Mouse (Mus musculus): Measurements from ENCODE around the gene Irf2.

Gene Irf2

GRCm38 (mm10) chr8:46844371-46844973, 104.9 kb downstream of the Irf2 start:
- DNase-seq (ENCODE audit: low spot score) = no peak

- no peak for DNase-seq (ENCODE audit: low spot score)
Observed at GRCm38 (mm10) chr8:46844974-46845774, 105.6 kb downstream of the Irf2 start.

- no peak for DNase-seq (ENCODE audit: low spot score)
Observed at GRCm38 (mm10) chr8:46845891-46846290, 106.4 kb downstream of the Irf2 start.

GRCm38 (mm10) chr8:46846893-46847292, 107.4 kb downstream of the Irf2 start:
- DNase-seq (ENCODE audit: low spot score) = no peak

GRCm38 (mm10) chr8:46848011-46848641, 108.6 kb downstream of the Irf2 start:
- no peak for DNase-seq (ENCODE audit: low spot score)

GRCm38 (mm10) chr8:46848931-46849330, 109.4 kb downstream of the Irf2 start:
- no peak for DNase-seq (ENCODE audit: low spot score)

GRCm38 (mm10) chr8:46849458-46849857, 109.9 kb downstream of the Irf2 start:
- no peak for DNase-seq (ENCODE audit: low spot score)

- DNase-seq (ENCODE audit: low spot score) = no peak
Observed at GRCm38 (mm10) chr8:46850258-46850897, 110.8 kb downstream of the Irf2 start.

GRCm38 (mm10) chr8:46851560-46851959, 112.0 kb downstream of the Irf2 start:
- no peak for DNase-seq (ENCODE audit: low spot score)

GRCm38 (mm10) chr8:46852377-46852776, 112.8 kb downstream of the Irf2 start:
- DNase-seq (ENCODE audit: low spot score) = no peak

- DNase-seq (ENCODE audit: low spot score) = no peak
Observed at GRCm38 (mm10) chr8:46859164-46859846, 119.8 kb downstream of the Irf2 start.

GRCm38 (mm10) chr8:46859847-46860167, 120.3 kb downstream of the Irf2 start:
- no peak for DNase-seq (ENCODE audit: low spot score)

GRCm38 (mm10) chr8:46862508-46862907, 123.0 kb downstream of the Irf2 start:
- no peak for DNase-seq (ENCODE audit: low spot score)

GRCm38 (mm10) chr8:46865428-46865827, 125.9 kb downstream of the Irf2 start:
- DNase-seq (ENCODE audit: low spot score) = no peak

GRCm38 (mm10) chr8:46867440-46867839, 127.9 kb downstream of the Irf2 start:
- no peak for DNase-seq (ENCODE audit: low spot score)

- no peak for DNase-seq (ENCODE audit: low spot score)
Observed at GRCm38 (mm10) chr8:46868346-46869065, 129.0 kb downstream of the Irf2 start.

GRCm38 (mm10) chr8:46869521-46869925, 130.0 kb downstream of the Irf2 start:
- DNase-seq (ENCODE audit: low spot score) = no peak

GRCm38 (mm10) chr8:46871086-46871485, 131.6 kb downstream of the Irf2 start:
- DNase-seq (ENCODE audit: low spot score) = no peak

- DNase-seq (ENCODE audit: low spot score) = no peak
Observed at GRCm38 (mm10) chr8:46875615-46876293, 136.2 kb downstream of the Irf2 start.

GRCm38 (mm10) chr8:46881348-46881747, 141.8 kb downstream of the Irf2 start:
- no peak for DNase-seq (ENCODE audit: low spot score)
